Mouse (Mus musculus) urinary bladder, postnatal 10 days (tissue): ENCODE results near the gene N4bp2l1.
"Not testable (repeated sequence)": the region's sequence is repeated elsewhere in the genome, so short reads cannot be mapped to it uniquely, and the experiment has no call there.

Experiments
- DNase-seq: peaks from one replicate; pipeline ENCODE4 v3.0.0; 2022; ENCODE audit warnings: low spot score

Gene N4bp2l1

DNA sequence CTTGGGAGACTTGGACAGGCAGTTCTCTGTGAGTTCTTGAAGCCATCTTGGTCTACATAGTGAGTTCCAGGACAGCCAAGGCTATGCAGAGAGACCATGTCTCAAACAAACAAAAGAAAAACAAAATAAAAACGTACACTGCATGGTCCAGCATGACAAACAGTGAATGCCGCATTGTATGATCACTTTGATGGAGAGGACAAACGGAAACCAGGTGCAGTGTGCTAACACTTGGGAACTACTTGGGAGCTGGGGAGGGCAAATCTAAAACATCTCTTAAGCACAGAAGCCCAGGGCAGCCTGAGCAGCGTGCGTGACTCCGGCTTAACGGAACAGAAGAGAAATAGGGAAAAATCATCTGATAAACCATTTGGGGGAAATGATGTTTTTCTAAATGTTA, at the start of gene N4bp2l1:
TSS of gene N4bp2l1 (minus strand) at position 101 of the 400 bp plus-strand sequence.
- no peak for DNase-seq

DNA sequence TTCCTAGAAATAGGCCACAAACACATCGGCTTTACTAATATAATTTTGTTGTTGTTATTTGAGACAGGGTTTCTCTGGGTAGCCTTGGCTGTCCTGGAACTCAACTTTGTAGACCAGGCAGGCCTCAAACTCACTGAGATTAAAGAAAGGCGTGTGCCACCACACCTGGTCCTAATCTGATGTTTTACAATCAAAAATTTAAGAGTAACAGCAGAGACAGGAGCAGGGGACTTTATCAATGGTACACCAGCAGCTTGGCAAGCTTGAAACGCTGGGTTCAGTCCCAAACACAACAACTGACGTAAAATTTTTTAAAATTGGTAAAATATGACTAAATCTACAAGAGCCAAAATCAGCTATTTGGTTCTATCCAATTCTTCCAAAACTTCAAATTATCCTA, 47.9 kb upstream of the N4bp2l1 start:
- DNase-seq, result no peak

DNA sequence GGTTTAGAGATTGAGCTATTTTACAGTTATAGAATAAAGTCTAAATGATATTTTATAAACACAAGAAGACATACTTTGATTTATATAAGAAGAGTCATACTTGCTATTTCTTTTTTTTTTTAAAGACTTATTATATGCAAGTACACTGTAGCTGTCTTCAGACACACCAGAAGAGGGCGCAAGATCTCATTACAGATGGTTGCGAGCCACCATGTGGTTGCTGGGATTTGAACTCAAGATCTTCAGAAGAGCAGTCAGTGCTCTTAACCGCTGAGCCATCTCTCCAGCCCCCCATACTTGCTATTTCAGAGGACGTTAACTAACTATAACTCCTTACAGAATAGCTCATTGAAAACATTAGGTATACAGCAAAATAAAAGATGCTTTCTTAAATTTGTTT, 46.4 kb upstream of the N4bp2l1 start:
- not testable (repeated sequence) for DNase-seq

DNA sequence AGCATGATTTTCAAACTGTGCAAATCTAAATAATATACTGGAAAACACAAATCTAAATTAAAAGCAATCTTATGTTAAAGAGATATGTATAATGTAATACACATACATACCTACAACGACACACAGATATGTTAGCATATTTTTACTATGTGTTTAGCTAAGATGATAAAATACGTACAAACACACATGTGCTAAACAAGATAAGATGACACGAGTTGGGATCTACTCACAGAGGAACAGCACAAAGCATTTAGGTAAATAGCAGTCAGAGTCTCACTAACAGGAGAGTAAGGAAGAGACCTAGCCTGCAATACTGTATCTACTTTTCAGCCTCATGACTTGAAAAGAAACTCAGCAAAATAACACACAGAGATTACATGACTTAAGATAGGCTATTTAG, 44.5 kb upstream of the N4bp2l1 start:
- DNase-seq, result no peak

DNA sequence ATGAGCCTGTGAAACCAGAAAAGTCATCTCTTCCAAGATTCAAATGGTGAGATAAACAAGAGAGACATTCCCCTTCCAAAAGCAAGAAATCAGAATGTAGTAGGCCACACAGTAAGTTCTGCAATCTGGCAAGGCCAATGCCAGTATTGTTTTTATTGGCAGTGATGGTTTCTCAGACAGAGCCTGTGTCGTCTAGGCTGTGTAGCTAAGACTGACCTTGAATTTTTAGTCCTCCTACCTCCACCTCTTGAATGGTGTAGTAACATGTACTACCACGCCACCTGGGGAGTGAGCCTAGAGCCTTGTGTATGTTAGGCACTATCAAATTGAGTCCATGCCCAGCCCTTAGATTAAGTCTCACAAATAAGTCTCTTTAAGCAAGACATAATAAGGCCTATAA, 32.7 kb upstream of the N4bp2l1 start:
- no peak for DNase-seq

DNA sequence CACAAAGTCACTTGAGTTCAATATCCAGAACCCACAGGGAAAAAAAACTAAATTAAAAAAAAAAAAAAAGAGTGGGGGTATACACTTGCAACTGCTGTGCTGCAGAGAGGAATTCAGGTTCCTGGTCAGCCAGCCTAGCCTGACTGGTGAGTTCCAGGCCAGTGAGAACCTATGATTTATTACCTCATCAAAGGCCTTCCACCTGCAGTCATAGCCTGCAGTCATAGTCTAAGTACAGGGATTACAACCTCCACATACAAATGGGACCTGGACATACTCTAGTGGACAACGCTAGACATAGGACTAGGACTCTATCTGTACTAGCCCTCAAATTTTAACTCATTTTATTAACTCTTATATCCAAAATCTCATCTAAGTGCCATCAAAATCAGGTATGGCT, 32.3 kb upstream of the N4bp2l1 start:
- DNase-seq, result no peak

DNA sequence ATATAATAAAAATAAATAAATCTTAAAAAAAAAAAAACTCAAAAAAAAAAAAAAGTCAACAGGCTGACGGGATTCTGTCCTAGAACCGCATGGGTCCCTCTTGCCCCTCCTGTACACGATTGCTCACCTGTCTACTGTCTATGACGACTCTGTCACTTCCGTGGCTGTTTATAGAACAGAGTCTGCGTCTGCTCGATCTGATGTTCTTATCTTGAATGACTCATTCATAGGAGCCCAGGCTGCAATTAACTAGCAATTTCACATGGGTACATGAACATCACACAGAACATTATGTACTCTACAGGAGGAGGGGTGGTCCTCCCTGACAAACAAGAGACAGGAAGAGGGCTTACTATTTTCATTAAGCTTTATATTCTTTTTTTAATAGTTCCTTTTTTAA, 28.5 kb upstream of the N4bp2l1 start:
- no peak for DNase-seq

DNA sequence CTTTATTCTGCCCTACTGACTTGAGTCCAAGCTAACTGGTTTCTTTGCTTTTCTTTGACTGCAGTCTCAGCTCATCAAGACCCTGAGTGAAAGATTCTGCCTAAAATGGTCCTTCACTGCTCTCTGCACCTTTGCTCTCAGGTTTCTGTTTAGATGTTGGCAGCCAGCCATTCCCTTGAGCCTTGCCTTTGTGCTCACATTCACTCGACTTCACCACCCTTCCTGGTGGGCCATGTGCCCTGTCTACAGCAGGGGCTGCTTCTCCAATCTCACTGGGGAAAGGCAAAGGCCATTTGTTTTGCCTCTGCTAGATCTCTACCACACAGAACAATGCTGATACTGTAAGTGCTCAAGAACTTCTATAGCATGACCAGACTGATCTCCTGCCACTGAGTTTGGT, 25.8 kb upstream of the N4bp2l1 start:
- DNase-seq, result no peak

DNA sequence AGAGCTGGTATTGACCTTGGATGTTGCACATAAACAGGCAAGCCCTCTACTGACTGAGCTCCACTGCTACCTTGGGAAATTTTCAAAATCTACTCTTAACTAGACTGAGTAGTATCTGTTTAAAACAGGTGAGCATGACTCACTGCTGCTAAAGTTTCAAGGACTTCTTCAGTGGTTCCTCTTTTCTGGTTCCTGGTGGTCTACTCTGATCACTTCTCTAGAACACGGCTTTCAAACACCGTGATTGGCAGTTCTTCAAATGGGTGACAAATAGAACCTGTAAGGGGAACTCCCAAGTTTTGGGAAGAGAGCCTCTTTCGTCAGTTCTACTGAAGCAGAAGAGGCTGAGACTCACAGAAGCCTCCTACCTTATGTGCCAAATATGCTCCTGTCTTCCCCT, 24.6 kb upstream of the N4bp2l1 start:
- DNase-seq, result no peak

DNA sequence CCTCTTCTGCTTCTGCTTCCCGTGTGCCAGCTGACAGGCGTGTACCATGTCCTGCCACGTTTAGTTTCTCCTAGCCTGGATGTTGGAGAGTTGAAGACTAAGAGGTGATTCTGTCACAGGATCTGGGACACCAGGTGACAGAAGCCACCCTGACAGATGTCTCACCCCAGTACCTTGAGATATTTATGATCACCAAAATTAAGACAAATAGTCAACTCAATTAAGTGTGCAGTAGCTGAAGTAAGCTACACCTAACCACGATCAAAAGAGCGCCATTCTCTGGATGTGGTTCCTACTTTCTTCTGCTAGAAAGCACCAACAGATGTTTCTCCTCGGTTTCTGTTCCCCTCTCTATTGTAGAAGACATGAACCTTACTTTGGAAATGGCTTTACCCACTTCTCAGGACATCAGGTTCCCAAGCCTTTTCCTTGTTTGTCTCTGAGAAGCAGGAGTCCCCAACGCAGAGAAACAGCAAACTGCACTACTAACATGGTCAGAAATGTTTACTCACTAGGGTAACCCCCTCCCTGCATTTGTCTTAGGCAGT, 23.7 kb upstream of the N4bp2l1 start:
- DNase-seq, result no peak

DNA sequence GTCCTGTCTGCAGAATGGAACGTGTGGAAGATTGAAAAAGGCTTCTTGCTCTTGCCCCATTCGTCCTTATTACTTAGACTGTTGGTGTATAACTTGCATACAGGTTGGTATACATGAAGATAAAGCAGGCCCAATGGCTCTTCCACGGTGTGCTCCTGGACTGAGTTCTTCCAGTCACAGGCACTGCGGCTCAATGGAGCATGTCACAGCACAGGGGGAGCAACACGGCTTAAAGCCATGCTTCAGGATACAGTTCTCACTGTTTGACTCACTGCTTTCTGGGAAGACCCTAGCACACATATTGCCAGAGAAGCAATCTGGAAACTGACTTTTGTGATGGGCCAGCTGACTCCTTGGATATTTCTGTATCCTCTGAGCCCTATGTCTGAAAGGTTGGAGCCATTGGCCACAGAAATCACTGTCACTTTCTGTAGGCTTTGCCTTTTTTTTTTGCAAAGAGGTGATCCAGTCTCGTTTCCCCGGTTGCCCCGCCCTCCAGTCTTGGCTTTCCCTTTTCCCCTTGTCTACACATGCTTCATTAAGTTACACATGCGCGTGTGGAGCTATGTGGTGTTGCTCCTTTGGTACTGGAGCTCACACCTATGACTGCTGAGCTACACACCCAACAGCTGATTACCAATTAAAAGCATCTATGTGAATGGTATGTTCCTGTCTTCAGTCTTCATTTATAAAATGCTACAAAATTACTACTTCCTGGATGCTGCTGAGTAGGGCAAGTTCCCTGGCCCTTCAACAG, 21.8 kb upstream of the N4bp2l1 start:
- DNase-seq, result no peak

DNA sequence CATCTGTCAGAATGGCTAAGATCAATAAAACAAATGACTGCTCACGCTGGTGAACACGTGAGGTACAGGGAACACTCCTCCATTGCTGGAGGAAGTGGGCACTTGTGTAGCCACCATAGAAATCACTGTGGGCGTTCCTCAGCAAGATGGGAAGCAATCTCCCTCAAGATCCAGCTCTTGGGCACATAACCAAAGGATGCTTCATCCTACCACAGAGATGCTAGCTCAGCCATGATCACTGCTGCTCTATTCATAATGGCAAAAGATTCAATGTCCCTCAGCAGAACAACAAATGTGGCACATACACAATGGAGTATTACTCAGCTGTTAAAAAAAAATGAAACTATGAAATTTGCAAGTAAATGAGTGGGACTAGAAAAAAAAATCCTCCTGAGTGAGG, 19.7 kb upstream of the N4bp2l1 start:
- DNase-seq, result no peak

DNA sequence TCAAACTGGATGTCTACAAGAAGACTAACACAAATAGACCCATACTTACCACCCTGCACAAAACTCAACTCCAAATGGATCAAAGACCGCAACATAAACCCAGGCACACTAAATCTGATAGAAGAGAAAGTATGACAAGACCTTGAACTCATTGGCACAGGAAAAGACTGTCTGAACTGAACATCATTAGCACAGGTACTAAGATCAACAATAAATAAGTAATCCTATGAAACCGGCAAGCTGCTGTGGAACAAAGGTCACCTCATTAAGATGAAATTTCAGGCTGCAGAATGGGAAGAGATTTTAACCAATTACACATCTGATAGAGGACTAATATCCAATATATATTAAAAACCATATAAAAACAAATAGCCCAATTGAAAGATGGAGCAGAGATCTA, 19.2 kb upstream of the N4bp2l1 start:
- DNase-seq, result no peak

DNA sequence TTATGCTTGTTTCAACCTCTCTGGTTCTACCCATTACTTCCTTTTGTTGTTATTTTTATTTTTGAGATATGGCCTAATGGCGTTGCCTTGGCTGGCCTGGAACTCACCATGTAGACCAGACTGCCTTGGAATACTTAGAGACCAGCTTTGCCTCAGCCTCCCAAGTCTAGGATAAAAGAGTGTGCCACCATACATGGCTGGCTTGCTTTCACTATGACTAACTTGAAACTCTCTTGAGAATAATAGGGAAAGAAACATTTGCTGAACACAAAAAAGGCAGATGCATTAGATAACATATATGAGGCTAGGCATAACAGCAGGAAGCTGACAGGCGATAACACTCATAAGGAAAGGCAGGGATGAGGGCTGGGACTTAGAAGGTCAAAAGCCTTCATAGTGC, 17.1 kb upstream of the N4bp2l1 start:
- no peak for DNase-seq

DNA sequence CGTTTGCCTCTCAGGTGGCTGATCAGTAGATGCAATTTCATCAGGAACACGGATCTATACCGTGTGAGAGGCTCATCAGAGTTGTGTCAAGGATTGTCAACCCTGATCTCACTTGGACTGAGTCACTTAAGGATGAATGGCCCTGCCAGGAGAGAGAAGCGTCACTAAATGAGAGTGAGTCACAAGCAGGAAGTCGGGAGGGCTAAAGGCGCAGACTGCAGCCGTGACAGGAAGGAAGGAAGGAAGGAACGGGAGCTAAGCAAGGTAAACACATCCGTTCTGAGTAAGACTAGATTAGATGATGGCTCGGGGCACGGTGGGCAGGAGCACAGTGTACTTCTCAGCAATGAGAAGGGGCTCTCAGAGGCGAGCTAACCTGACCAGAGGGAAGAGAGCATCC, 14.7 kb upstream of the N4bp2l1 start:
- DNase-seq, result no peak

DNA sequence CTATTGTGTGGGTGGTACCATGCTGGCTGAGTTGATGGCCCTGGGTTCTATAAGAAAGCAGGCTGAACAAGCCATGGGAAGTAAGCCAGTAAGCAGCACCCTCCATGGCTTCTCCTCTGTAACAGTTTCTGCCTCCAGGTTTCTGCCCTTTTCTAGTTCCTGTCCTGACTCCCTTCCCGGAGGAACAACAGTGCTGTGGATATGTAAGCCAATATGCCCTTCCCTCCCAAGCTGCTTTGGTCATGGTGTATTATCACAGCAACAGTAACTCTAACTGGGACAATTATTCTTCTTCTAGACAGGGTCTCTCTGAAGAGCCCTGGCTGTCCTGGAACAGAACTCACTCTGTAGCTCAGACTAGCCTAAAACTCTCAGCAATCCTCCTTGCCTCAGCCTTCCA, 14.1 kb upstream of the N4bp2l1 start:
- no peak for DNase-seq

DNA sequence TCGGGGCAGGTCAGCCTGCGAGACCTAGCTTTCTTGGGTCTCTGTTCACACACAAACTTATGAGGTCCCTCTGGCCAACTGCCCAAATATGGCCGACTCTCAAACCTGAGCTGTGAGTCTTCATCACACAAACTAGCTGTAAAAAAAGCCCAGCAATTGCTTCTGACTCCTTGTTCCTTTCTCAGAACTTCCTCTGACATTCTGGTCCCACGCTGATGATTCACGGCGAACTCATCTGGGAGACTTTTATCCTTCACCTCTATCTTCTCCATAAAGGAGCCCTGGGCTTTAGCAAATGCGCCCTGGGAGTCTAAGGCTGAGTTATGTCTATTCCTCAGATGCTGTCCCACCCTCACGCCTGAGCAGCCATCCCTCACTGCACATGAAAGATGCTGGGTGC, 10.6 kb upstream of the N4bp2l1 start:
- no peak for DNase-seq

DNA sequence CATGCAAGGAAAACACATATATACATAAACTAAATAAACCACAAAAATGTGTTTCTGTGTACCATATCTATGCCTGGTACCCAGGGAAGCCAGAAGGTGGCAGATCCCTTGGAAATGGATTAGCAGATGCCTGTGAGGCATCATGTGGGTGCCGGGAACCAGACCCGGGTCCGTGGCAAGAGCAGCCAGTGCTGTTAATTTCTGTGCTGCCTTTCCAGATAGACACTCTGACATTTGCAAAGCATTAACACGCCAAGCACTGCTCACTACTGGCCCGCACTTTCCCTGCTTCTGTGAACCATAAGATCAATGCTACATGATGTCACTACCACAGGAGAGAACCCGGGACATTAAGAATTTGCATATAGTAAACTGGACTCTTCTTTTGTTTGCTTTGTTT, 9.1 kb upstream of the N4bp2l1 start:
- DNase-seq, result no peak

DNA sequence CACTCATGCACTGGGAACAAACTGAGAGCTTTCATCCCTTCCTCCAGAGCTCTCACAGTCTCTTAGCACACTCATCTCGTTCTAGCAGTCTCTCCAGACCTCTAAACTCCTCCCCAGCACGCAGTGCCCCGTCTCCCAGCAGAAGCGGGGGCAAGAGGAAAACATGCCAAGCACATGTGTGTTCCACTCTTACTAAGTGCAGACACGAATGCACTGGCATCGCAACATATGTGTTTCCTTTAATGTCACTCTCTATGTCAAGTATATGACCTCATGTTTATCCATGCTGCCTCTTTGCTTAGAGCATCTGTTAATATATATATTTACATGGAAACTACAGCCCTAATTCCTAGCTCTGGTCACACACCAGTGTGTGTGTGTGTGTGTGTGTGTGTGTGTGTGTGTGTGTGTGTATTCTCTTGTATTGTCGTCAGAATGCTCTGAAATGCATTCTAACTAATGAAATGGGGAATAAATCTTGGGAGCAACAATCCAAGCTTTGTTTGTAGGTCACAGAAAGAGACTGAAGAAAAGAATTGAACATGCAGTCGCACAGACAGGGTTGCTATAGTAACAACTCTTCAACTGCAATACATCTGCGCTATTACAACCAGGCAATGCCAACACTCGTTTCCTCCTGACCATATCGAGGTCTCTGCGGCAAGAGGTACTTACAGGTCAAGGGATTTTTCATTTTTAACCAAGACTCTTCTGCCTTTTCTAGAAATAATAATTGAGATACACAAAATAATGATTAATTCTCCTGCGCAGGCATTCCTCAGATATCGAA, 4.6 kb upstream of the N4bp2l1 start:
- no peak for DNase-seq

DNA sequence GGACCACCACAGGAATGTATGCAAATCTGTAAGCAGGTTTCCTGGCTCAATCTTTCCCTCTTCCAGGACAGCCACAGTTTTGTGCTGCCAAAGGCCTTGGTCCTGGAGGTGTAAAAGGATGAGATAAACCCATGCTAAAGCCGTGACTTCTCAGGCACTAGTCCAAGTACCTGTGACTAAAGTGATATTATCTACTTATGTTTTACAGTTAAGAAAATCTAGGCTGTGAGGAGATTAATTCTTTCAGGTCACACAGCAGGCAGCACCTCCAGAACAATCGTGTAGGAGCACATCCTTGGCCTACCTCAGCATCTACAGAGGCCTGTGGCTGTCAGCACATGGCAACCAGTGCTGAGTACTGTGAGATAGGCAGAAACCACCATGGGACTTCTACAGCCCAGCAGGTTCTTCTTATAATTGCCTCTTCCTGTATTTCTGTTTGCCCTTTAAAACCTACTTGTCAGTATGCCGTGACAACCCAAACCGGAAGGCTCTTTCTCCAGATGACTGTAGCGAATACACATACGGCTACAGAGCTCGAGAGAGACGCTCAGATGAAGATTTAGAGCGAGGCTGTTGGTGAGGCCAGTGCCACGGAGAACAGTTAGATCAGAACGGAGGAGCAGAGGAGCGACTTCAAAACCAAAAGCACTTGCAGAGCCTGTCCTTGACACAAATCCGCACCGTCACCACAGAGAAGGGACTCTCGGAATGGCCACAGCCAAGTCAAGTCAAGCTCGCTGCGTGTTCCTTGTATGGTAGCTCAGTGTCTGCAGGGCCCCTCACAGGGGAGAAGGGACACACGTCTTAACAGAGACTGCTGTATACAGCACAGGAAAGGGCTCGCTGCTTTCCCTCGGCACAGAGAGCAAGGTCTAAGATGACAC, 3.8 kb upstream of the N4bp2l1 start:
- no peak for DNase-seq

DNA sequence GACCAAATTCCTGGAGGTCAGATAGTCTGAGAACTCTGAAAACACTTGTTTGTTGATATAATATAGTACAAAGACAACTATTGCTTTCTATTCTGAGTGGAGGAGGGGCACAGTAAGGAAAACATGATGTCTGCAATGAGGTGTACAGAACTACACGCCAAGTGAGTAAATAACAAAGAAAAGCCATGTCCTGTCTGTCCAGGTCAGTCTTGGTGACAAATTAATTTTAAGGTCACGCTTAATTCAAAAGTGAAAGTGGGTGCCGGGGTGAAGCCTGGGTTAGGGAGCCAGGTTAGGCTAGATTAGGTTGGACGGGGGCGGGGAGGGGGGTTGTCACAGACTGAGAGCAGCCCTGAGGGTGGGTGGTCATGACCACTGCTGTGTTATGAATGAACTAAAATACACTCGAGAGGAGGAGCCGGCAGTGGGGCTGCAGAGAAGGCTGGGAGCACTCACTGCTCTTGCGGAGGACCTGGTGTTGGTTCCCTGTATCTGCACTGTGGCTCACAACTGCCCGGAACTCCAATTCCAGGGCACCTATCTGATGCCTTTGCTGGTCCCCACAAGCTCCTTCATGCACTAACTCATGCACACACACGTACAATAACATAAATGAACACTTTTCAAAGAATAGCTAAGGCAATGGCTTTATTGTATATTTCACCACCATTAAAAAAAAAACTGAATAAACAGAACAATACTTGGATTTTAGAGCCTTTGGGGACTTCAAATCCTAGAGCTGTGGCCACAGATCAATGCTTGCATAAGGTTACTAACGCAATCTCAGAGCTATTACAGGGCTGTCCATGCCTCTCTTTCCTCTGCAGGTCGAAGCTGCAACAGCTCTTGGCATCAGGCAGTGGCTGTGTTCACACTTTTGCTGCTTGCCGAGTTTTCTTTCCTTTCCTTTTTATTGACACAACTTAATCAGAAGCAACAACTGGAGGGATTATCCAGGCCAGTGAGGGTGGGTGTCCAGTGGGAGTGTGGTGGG, 2.6 kb upstream of the N4bp2l1 start:
- no peak for DNase-seq
